Mouse (Mus musculus): ENCODE data around the gene Foxk2. TPM values are rescaled to one million over a fixed set of nuclear protein-coding genes. Genes with fewer than 3 reads are reported as not detected.

Gene Foxk2
- 10 to 100 TPM; 69.1 to 76.5 TPM for total RNA-seq (2021)
- long read RNA-seq, experiment 1, full-length matches to known transcripts = 14 of 38 reads
- long read RNA-seq, experiment 1, partial matches to known transcripts = 18 of 38 reads
- long read RNA-seq, experiment 1, other reads (novel, unspliced or antisense) = 6 of 38 reads
- long read RNA-seq, experiment 2, full-length matches to known transcripts = 17 of 54 reads
- long read RNA-seq, experiment 2, partial matches to known transcripts = 7 of 54 reads
- long read RNA-seq, experiment 2, other reads (novel, unspliced or antisense) = 30 of 54 reads

DNA sequence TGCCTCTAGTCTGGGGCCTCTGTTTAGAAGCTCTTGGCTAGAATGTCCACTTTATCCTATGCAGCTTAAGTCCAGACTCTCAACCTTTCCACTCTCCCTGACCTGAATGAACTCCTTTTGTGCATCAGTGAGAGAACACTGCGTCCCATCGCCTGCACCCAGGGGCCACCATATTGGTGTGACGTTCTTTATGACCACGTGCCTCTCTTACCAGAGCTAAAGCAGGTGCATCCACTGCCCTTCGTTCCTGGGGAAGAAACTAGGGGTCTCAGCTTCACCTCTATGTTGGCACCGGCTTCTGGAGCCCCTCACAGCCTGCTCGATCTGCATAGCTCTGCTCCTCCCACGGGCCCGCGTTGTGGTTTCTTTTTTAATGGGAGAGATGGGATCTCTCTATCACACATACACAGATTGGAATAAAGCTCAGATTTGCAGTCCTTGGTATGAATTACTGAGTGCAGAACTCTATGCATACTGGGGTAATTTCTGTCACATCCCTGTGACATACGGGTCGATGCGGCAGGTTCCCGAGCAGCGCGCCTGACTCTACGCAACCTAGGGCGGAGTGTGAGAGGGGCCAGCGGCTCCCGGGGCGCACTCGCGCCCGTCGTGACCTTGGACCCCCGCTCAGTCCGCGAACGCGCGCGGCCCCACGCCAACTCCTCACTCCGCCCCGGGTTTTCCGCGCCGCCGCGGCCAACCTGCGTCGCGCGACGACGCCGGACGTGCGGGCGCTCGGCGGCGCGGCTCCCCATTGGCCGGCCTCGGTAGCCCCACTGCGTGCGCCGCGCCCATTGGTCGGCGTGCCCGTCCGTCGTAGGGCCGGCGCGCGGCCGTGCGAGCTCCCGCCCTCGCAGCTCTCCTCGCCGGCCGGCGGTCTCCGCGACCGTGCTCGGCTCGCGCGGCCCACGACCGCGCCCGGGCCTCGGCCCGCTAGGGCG, at the start of gene Foxk2:
Gene Foxk2, plus strand, starts transcription at position 831 of the 941 bp plus-strand sequence.
- no peak for TF ChIP-seq CTCF (conservative IDR thresholded peaks at IDR 0.05)
- Histone ChIP-seq H3K27ac (peak within 1 kb of the TSS; percentile 95), H3K4me3 (peak within 1 kb of the TSS; percentile 91)
- peak; percentile 86 to 92 for DNase-seq (ENCODE audit: low spot score in 2 of 2)

DNA sequence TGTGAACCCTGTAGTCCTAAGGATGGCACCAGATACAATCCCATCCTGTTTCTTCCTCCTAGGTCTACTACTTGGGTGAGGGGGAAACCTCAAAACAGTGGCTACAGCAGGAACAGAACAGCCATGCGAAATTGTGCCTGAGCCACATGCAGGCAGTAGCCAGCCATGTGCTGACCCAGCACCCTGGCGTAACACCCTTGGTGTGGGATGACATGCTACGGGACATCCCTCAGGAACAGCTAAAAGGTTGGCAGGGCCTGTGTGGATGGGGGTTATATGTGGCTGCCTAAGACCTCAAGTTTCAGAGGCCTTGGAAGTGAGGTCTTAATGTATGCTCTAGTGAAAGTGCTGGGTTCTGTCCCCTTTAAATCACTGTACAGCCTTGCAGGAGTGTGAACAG, 43.0 kb upstream of the Foxk2 start:
- Histone ChIP-seq H3K4me3 (no peak overlapping the region), H3K27ac (no peak overlapping the region)
- TF ChIP-seq CTCF (conservative IDR thresholded peaks at IDR 0.05) = no peak
- no peak for DNase-seq (ENCODE audit: low spot score in 2 of 2)

DNA sequence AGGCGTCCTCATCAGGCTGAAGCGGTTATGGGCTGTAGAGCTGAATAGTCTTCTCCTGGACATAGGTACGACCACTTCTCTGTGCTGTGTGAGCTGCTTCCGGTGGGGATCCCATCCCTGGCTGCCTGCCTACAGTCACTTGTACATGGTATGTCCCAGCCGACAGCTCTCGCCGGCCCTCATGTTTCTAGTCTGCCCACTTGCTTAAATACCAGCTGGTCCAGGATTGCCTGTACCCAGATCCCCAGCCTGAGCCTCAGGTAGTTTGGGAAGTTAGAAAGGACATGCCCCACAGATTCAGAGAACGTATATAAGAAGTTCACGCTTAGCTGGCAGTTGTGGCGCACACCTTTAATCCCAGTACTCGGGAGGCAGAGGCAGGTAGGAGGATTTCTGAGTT, 40.0 kb upstream of the Foxk2 start:
- H3K4me3 ChIP-seq = no peak overlapping the region
- TF ChIP-seq CTCF (conservative IDR thresholded peaks at IDR 0.05) = no peak
- H3K27ac ChIP-seq = no peak overlapping the region
- no peak for DNase-seq (ENCODE audit: low spot score in 2 of 2)

DNA sequence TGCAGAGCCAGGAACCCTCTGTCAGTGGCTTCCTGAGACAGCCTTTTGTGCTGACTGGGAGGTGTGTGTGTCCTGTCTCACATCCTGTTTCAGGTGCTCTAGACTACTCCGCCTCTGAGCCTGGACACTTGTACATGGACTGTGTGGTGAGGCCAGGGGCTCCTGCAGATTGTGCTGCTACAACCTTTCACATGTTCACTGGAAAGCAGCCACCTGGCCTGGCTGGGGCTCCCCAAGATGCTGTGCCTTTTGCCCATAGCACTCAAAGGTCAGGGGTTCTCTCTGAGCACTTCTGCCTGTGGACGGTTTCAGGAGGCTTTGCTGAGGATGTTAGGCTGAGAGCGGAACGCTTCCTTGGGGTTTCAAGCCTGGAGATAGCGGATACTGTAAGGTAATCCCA, 39.0 kb upstream of the Foxk2 start:
- DNase-seq (ENCODE audit: low spot score in 2 of 2) = no peak
- no peak for TF ChIP-seq CTCF (conservative IDR thresholded peaks at IDR 0.05)
- H3K4me3 ChIP-seq = no peak overlapping the region
- no peak overlapping the region for H3K27ac ChIP-seq

DNA sequence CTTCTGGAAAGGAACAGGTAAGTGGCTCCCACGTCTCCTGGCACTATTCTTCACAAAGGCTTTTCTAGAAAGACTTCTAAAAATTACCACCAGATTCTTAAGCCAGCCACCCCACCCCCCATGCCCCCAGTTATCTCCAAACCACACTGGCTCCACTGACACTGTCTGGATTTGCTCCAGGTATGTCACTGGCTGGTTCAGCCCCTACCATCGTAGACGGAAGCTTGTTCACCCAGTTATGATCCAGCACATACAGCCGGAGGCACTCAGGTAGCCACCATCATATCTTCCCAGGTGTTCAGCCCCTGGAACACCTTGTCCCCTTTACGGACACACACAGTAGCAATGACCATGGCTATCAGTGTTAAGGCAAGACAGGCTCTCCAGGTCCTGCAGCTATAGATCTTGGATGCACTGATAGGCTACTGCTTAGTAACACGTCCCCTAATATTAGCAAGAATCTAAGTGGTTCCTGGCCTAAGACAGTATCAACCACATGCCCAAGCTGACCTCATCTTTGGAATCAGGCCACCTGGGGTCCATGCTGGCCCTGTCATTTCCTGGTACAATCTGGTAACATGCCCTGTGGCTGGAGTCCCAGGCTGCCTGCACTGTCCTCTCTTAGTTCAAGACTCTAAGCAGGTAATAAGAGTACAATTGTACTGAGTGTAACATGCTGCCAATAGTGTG, 38.3 kb upstream of the Foxk2 start:
- no peak for DNase-seq (ENCODE audit: low spot score in 2 of 2)
- TF ChIP-seq CTCF (conservative IDR thresholded peaks at IDR 0.05) = no peak
- Histone ChIP-seq H3K27ac (no peak overlapping the region), H3K4me3 (no peak overlapping the region)

DNA sequence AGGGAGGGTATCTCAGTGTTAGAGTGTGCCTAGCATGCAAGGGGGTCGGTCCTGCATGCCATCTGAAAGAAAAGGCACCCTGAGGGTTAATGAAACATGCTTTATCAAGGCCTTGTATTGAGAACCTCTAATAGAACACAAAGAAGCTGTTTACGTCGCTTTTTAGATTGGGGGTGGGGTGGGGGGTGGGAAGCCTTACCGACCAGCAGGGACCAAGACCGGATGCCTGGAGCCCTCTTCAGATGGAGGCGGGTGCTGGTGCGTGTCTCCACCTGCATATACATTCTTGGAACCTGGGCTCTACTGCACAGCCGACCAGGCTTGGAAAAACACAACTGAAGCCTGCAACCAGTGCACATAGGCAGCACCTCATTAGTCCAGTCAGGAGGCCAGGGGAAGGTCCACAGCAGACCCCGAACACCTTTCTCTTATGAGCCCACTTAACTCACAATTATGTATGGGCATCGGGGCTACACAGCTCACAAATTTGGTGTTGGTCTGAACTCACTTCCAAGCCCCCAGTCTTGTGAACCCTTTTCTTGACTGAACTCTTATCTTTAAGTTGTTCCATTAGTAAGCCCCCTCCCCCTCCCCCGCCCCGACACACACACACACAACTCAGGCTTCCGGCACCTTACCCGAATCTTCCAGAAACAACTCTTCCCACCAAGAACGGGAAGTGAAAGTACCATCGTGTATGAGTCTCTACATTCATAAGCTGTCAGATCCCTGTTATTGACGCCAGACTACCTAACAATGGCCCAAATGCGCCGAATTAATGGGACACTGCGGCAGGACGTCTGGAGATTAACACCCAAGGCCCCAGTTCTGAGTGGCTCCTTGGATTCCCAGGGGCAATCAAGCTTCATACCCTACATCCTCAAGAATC, 31.4 kb upstream of the Foxk2 start:
- TF ChIP-seq CTCF (conservative IDR thresholded peaks at IDR 0.05) = no peak
- peak overlapping the region; percentile 91 for H3K4me3 ChIP-seq

DNA sequence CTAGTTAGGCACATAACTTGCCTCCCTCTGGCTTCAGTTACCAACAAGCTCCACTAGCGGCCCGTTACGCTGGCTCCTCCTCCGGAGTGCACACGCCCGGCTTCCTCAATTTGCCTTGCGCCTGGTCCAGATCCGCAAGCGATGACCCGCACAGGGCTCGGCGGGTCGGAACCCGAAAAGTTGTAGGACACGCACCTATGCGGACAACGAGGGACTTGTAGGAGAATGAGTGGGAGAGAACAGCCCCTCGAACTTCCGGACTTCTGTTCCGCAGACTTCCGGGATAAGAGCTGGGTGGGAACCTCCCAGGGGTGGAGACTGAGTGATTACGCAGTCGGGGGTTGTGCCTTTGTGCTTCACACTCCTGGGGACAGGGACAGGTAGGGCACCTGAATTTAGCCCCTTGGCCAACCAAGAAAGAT, 30.8 kb upstream of the Foxk2 start, which contains the start of gene Cybc1:
Gene Cybc1, minus strand, starts transcription at position 305 of the 422 bp plus-strand sequence.
- peak; percentile 63 to 80 for DNase-seq (ENCODE audit: low spot score in 2 of 2)
- peak within 1 kb of the TSS; percentile 91 for H3K4me3 ChIP-seq
- peak; percentile 67 for TF ChIP-seq CTCF (conservative IDR thresholded peaks at IDR 0.05)
- H3K27ac ChIP-seq = peak within 1 kb of the TSS; percentile 81

More for the DNA sequence above, 31.4 kb upstream of the Foxk2 start:
- H3K27ac ChIP-seq = peak overlapping the region; percentile 81
- no peak for DNase-seq (ENCODE audit: low spot score in 2 of 2)

DNA sequence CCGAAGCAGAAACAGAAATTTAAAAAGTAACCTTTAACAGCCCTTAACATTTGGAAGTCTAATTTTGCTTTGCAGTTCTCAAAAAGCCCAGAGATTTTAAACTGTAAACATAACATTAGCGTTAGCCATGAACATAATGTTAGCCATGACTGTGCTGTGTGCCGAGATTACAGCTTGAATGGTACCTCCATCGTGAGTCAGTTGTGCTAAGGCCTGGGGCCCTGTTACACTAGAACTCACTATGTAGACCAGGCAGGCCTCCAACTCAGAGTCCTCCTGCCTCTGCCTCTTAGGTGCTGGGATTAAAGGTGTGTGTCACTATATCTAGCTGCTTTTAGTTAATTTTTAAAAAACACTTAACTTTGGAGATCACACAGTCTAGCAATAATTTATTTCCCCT, 28.6 kb upstream of the Foxk2 start:
- H3K27ac ChIP-seq = peak overlapping the region; percentile 52
- no peak overlapping the region for H3K4me3 ChIP-seq
- no peak for TF ChIP-seq CTCF (conservative IDR thresholded peaks at IDR 0.05)
- DNase-seq (ENCODE audit: low spot score in 2 of 2) = no peak

DNA sequence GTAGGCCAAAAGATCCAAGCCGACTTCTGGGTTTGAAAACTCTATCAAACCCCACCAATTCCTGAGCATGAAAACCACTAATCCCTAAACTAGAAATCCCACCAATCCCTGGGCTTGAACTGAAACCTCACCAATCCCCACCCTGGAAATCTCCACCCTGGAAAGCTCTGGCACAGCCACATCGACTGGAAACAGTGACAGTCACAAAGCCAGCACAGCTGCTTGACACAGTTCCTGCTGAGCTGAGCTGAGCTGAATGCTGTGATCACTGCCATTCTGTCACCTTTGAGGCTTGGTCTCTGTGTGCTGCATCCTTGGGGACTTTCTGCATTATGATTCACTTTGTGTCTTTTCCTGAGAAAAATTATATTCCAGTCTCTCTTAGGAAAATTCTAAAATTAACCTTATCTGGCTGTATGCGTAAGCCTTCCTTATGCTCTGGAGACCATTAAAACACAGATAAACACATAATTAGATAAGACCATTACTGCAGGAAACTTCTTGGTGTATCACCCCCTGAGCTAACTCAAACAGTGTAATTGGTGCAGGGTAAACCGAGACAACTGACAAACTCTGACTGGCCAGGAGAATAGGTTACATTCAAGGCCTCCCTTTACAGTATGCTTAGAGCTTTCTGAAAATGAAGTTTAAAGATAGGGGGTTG, 28.0 kb upstream of the Foxk2 start:
- no peak overlapping the region for H3K4me3 ChIP-seq
- TF ChIP-seq CTCF (conservative IDR thresholded peaks at IDR 0.05) = no peak
- peak; percentile 32 to 34 for DNase-seq (ENCODE audit: low spot score in 2 of 2)

DNA sequence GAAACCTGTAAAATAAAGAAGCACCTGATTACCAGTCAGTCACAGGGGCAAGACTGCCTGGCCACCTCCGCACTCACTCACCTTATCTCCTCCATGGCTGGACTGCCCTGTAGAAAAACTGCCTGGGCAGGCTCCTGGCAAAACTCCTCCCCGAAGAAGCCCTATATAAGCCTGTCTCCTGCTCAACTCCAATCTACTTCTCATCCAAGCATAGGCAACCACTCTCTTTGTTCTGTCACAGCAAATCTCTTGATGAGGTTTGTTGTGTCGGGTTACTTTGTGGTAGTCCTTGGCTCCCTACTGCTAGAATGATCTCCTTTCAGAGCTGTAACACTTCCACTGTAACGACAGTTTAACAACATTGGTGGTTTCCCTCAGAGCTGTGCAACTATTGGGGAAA, 27.1 kb upstream of the Foxk2 start:
- DNase-seq (ENCODE audit: low spot score in 2 of 2) = no peak
- TF ChIP-seq CTCF (conservative IDR thresholded peaks at IDR 0.05) = no peak
- H3K4me3 ChIP-seq = no peak overlapping the region
- H3K27ac ChIP-seq = no peak overlapping the region

More for the DNA sequence above, 28.0 kb upstream of the Foxk2 start:
- H3K27ac ChIP-seq = peak overlapping the region; percentile 52

DNA sequence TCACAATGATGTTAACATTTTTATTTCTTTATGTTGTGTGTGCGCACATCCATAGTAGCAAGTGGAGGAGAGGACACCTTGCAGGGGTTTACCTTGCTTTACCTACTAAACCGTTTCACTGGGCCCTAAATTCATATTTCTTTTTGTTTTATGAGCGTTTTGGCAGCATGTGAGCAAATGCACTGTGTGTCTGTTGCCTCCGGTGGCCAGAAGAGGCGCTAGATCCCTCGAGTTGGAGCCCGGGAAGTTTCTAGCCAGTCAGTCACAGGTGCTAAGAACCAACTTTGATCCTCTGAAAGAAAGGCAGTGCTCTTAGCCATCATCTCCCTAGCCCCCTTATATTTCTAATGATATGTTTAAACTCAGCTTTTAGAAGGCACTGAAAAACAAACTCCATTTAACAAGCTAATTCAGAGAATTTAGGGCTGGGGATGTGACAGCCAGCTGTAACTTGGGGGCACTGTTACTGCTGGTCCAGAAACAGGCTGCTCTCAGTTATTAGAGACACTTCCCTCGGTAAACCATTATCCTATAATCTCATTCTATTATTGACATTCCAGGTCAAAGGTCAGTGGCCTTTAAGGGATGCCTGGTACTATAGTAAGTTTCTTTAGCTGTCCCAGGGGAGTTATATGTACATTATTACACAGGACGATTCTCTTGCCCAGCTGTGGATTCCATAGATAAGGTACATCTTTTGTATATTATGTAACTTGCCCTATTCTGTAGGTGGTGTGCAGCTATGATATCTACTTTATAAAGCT, 24.1 kb upstream of the Foxk2 start:
- Histone ChIP-seq H3K4me3 (peak overlapping the region; percentile 66; the same call in 1 of the 2 replicates), H3K27ac (peak overlapping the region; percentile 99)
- peak; percentile 73 for TF ChIP-seq CTCF (conservative IDR thresholded peaks at IDR 0.05)
- no peak for DNase-seq (ENCODE audit: low spot score in 2 of 2)

Data from layer of hippocampus, adult 2 months (tissue).